Mouse (Mus musculus): ENCODE results near the gene Sh3gl2. TPM values are rescaled to one million over a fixed set of nuclear protein-coding genes. Genes with fewer than 3 reads are reported as not detected.

The Sh3gl2 gene
- polyA plus RNA-seq, 1 experiment, result 236 TPM

GRCm38 (mm10) chr4:85227664-85228588 lies 23.0 kb downstream of the Sh3gl2 start:
- no peak for TF ChIP-seq CTCF (IDR thresholded peaks at IDR 0.05; ENCODE audit: extremely low read depth, insufficient read depth, low read length)
- TF ChIP-seq POLR2A (IDR thresholded peaks at IDR 0.05; ENCODE audit: extremely low read depth, insufficient read depth, low read length), result no peak

GRCm38 (mm10) chr4:85228589-85228948 lies 23.6 kb downstream of the Sh3gl2 start:
- Histone ChIP-seq H3K4me1 (ENCODE audit: control insufficient read depth, insufficient read depth, low read length) (peaks cover 15% of the 10 kb centered on the region), H3K4me3 (ENCODE audit: insufficient read depth, low read length) (no peak overlapping the region), H3K27ac (ENCODE audit: insufficient read depth, low read length) (no peak overlapping the region)
- TF ChIP-seq CTCF (IDR thresholded peaks at IDR 0.05; ENCODE audit: extremely low read depth, insufficient read depth, low read length), result no peak
- TF ChIP-seq POLR2A (IDR thresholded peaks at IDR 0.05; ENCODE audit: extremely low read depth, insufficient read depth, low read length), result no peak

More at GRCm38 (mm10) chr4:85227664-85228588, 23.0 kb downstream of the Sh3gl2 start:
- no peak overlapping the region for H3K4me3 ChIP-seq (ENCODE audit: insufficient read depth, low read length)
- no peak overlapping the region for H3K27ac ChIP-seq (ENCODE audit: insufficient read depth, low read length)
- H3K4me1 ChIP-seq (ENCODE audit: control insufficient read depth, insufficient read depth, low read length), result peaks cover 13% of the 10 kb centered on the region

- peak overlapping the region; percentile 62; the same call in 1 of the 2 replicates for H3K27ac ChIP-seq (ENCODE audit: insufficient read depth, low read length)
- TF ChIP-seq POLR2A (IDR thresholded peaks at IDR 0.05; ENCODE audit: extremely low read depth, insufficient read depth, low read length) (no peak), CTCF (IDR thresholded peaks at IDR 0.05; ENCODE audit: extremely low read depth, insufficient read depth, low read length) (no peak)
- H3K4me3 ChIP-seq (ENCODE audit: insufficient read depth, low read length), result no peak overlapping the region
- H3K4me1 ChIP-seq (ENCODE audit: control insufficient read depth, insufficient read depth, low read length), result peaks cover 15% of the 10 kb centered on the region
Observed at GRCm38 (mm10) chr4:85232386-85233381, 27.8 kb downstream of the Sh3gl2 start.

GRCm38 (mm10) chr4:85241675-85242074 lies 36.7 kb downstream of the Sh3gl2 start:
- Histone ChIP-seq H3K4me1 (ENCODE audit: control insufficient read depth, insufficient read depth, low read length) (no peaks in the 10 kb centered on the region; the same call in 1 of the 2 replicates), H3K4me3 (ENCODE audit: insufficient read depth, low read length) (no peak overlapping the region), H3K27ac (ENCODE audit: insufficient read depth, low read length) (no peak overlapping the region)
- TF ChIP-seq CTCF (IDR thresholded peaks at IDR 0.05; ENCODE audit: extremely low read depth, insufficient read depth, low read length) (no peak), POLR2A (IDR thresholded peaks at IDR 0.05; ENCODE audit: extremely low read depth, insufficient read depth, low read length) (no peak)

GRCm38 (mm10) chr4:85242562-85242961 lies 37.6 kb downstream of the Sh3gl2 start:
- Histone ChIP-seq H3K27ac (ENCODE audit: insufficient read depth, low read length) (no peak overlapping the region), H3K4me1 (ENCODE audit: control insufficient read depth, insufficient read depth, low read length) (no peaks in the 10 kb centered on the region; the same call in 1 of the 2 replicates), H3K4me3 (ENCODE audit: insufficient read depth, low read length) (no peak overlapping the region)
- TF ChIP-seq CTCF (IDR thresholded peaks at IDR 0.05; ENCODE audit: extremely low read depth, insufficient read depth, low read length), result no peak
- no peak for TF ChIP-seq POLR2A (IDR thresholded peaks at IDR 0.05; ENCODE audit: extremely low read depth, insufficient read depth, low read length)

- Histone ChIP-seq H3K4me1 (ENCODE audit: control insufficient read depth, insufficient read depth, low read length) (peaks cover 3% of the 10 kb centered on the region; the same call in 1 of the 2 replicates), H3K4me3 (ENCODE audit: insufficient read depth, low read length) (no peak overlapping the region), H3K27ac (ENCODE audit: insufficient read depth, low read length) (no peak overlapping the region)
- TF ChIP-seq CTCF (IDR thresholded peaks at IDR 0.05; ENCODE audit: extremely low read depth, insufficient read depth, low read length) (no peak), POLR2A (IDR thresholded peaks at IDR 0.05; ENCODE audit: extremely low read depth, insufficient read depth, low read length) (no peak)
Observed at GRCm38 (mm10) chr4:85248673-85249072, 43.7 kb downstream of the Sh3gl2 start.

GRCm38 (mm10) chr4:85250271-85250670 lies 45.3 kb downstream of the Sh3gl2 start:
- no peak overlapping the region for H3K4me3 ChIP-seq (ENCODE audit: insufficient read depth, low read length)
- peaks cover 3% of the 10 kb centered on the region; the same call in 1 of the 2 replicates for H3K4me1 ChIP-seq (ENCODE audit: control insufficient read depth, insufficient read depth, low read length)
- TF ChIP-seq POLR2A (IDR thresholded peaks at IDR 0.05; ENCODE audit: extremely low read depth, insufficient read depth, low read length), result no peak
- TF ChIP-seq CTCF (IDR thresholded peaks at IDR 0.05; ENCODE audit: extremely low read depth, insufficient read depth, low read length), result no peak
- H3K27ac ChIP-seq (ENCODE audit: insufficient read depth, low read length), result no peak overlapping the region

- Histone ChIP-seq H3K4me3 (ENCODE audit: insufficient read depth, low read length) (no peak overlapping the region), H3K4me1 (ENCODE audit: control insufficient read depth, insufficient read depth, low read length) (peaks cover 3% of the 10 kb centered on the region; the same call in 1 of the 2 replicates), H3K27ac (ENCODE audit: insufficient read depth, low read length) (no peak overlapping the region)
- no peak for TF ChIP-seq POLR2A (IDR thresholded peaks at IDR 0.05; ENCODE audit: extremely low read depth, insufficient read depth, low read length)
- no peak for TF ChIP-seq CTCF (IDR thresholded peaks at IDR 0.05; ENCODE audit: extremely low read depth, insufficient read depth, low read length)
Observed at GRCm38 (mm10) chr4:85250786-85251185, 45.9 kb downstream of the Sh3gl2 start.

GRCm38 (mm10) chr4:85255771-85256389 lies 51.0 kb downstream of the Sh3gl2 start:
- Histone ChIP-seq H3K4me3 (ENCODE audit: insufficient read depth, low read length) (no peak overlapping the region), H3K4me1 (ENCODE audit: control insufficient read depth, insufficient read depth, low read length) (peaks cover 11% of the 10 kb centered on the region), H3K27ac (ENCODE audit: insufficient read depth, low read length) (no peak overlapping the region)
- TF ChIP-seq POLR2A (IDR thresholded peaks at IDR 0.05; ENCODE audit: extremely low read depth, insufficient read depth, low read length), result no peak
- no peak for TF ChIP-seq CTCF (IDR thresholded peaks at IDR 0.05; ENCODE audit: extremely low read depth, insufficient read depth, low read length)
